Mouse (Mus musculus): ENCODE data around the gene Cyp26b1.

GRCm38 (mm10) chr6:84601136-84601889 lies 7.6 kb upstream of the Cyp26b1 start:
- no peak for TF ChIP-seq CTCF (IDR thresholded peaks at IDR 0.05; ENCODE audit: borderline replicate concordance, insufficient read depth, low read depth, low read length)
- TF ChIP-seq POLR2A (IDR thresholded peaks at IDR 0.05; ENCODE audit: borderline replicate concordance, insufficient read depth, low read length), result no peak

All from cerebellum, adult 2 months (tissue).